ENCODE assay signal across 8 mouse cellular contexts in the genomic region with DNA sequence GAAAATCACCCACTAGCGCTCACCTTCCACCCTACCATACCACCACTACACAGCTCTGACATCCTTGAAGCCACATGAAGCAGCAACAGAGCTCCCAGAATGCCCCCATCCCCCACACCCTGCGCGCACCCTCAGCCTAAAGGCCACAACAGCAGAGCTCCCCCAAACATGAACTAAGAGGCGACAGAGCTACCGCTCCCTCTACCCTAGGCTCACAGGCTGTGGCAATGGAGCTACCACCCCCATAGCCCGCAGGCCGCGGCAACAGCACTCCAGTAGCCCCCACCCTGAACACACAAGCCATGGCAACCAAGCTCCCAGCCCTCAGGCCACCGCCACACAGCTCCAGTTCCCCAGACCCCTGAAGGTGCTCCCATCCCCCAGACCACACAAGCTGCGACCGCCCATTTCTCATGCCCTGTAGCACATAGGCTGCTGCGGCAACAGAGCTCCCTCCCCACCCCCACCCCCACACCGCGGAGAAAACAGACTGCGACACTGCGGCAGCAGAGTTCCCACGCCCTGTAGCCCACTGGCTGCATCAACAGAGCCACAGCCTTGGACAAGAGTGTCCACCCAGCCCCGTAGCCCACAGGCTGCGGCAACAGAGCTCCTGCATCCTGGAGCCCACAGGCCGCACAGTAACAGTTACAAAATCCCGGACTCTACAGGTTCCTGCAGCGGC. TPM values are rescaled to one million over a fixed set of nuclear protein-coding genes. Genes with fewer than 3 reads are reported as not detected.
DNase-seq lines count a peak whose midpoint lies in the region; ATAC-seq and TF ChIP-seq lines count a peak whose summit lies in the region.

No protein-coding gene starts in this region.

- no peaks in the 10 kb centered on the region for H3K27me3 ChIP-seq in intestine, embryonic 15.5 days (replicated peaks)
- no peaks in the 10 kb centered on the region for H3K27me3 ChIP-seq in midbrain, embryonic 11.5 days (ENCODE audit: control insufficient read depth, insufficient read depth, low read length)
- H3K27me3 ChIP-seq in testis, adult 2 months (ENCODE audit: control insufficient read depth, insufficient read depth, low read length): no peaks in the 10 kb centered on the region

- DNase-seq in layer of hippocampus, adult 11-12 months (ENCODE audit: low spot score): peak; percentile 26
- DNase-seq in layer of hippocampus, adult 9-10 months (ENCODE audit: low spot score): no peak
- DNase-seq in cerebellum, adult 9-10 months: peak; percentile 55
- peak; percentile 19 to 30 for DNase-seq in frontal cortex, adult 2 months (ENCODE audit: extremely low spot score in 1 of 2, low spot score in 1 of 2)
- DNase-seq in left cerebral cortex, postnatal 10 days (ENCODE audit: extremely low spot score in 1 of 2, low spot score in 2 of 2): peak; percentile 32 to 73
- peak; percentile 95 for DNase-seq in midbrain, embryonic 11.5 days (ENCODE audit: low spot score, missing footprints)

- peak overlapping the region; percentile 45 for H3K9ac ChIP-seq in intestine, embryonic 15.5 days
- H3K9ac ChIP-seq in midbrain, embryonic 11.5 days (ENCODE audit: low read length): peak overlapping the region; percentile 69

- ATAC-seq in intestine, embryonic 15.5 days: peak; percentile 73
- peak; percentile 94 for ATAC-seq in midbrain, embryonic 11.5 days (ENCODE audit: low FRiP score)

- no peak for TF ChIP-seq POLR2A in testis, adult 2 months (IDR thresholded peaks at IDR 0.05; ENCODE audit: control insufficient read depth, low read depth, low read length)

- H3K4me2 ChIP-seq in intestine, embryonic 15.5 days (replicated peaks): peak overlapping the region; percentile 73
- peak overlapping the region; percentile 45 for H3K4me2 ChIP-seq in midbrain, embryonic 11.5 days

- TF ChIP-seq CTCF in testis, adult 2 months (IDR thresholded peaks at IDR 0.05; ENCODE audit: control insufficient read depth, insufficient read depth, insufficient replicate concordance, low read depth, low read length): no peak

- intact Hi-C loops in left cerebral cortex, postnatal 10 days (cut with DNase I): loop anchor here (10.0 kb wide), 1 partner anchor 241 kb away; no protein-coding TSS in a partner anchor

- 0 out of 2 replicates have a peak overlapping the region, but pooled peaks have one; percentile 17 for H3K27ac ChIP-seq in intestine, embryonic 15.5 days
- H3K27ac ChIP-seq in midbrain, embryonic 11.5 days (ENCODE audit: low read depth, low read length): peak overlapping the region; percentile 71
- no peak overlapping the region for H3K27ac ChIP-seq in testis, adult 2 months (ENCODE audit: control insufficient read depth, insufficient read depth, low read depth, low read length)

- H3K4me1 ChIP-seq in intestine, embryonic 15.5 days (replicated peaks): no peaks in the 10 kb centered on the region
- no peaks in the 10 kb centered on the region for H3K4me1 ChIP-seq in midbrain, embryonic 11.5 days (ENCODE audit: control insufficient read depth, insufficient read depth, low read length)
- H3K4me1 ChIP-seq in testis, adult 2 months (ENCODE audit: control insufficient read depth, insufficient read depth, low read length): peaks cover 21% of the 10 kb centered on the region

- WGBS in intestine, embryonic 15.5 days: 50% methylated on average over 22 of the region's 22 CpGs
- WGBS in midbrain, embryonic 11.5 days: 45% methylated on average over 22 of the region's 22 CpGs

- peak overlapping the region; percentile 50 for H3K4me3 ChIP-seq in intestine, embryonic 15.5 days (replicated peaks)
- peak overlapping the region; percentile 57 for H3K4me3 ChIP-seq in midbrain, embryonic 11.5 days (ENCODE audit: low read depth, low read length)
- H3K4me3 ChIP-seq in testis, adult 2 months (ENCODE audit: control insufficient read depth, low read depth, low read length): peak overlapping the region; percentile 86

- no peaks in the 10 kb centered on the region for H3K9me3 ChIP-seq in intestine, embryonic 15.5 days
- no peaks in the 10 kb centered on the region; the same call in none of the 2 replicates for H3K9me3 ChIP-seq in midbrain, embryonic 11.5 days (ENCODE audit: control insufficient read depth, low read length)

- H3K36me3 ChIP-seq in intestine, embryonic 15.5 days: no peaks in the 10 kb centered on the region
- no peaks in the 10 kb centered on the region for H3K36me3 ChIP-seq in midbrain, embryonic 11.5 days (ENCODE audit: control insufficient read depth, insufficient read depth, low read length)
- H3K36me3 ChIP-seq in testis, adult 2 months (ENCODE audit: control insufficient read depth, insufficient read depth, low read length): no peaks in the 10 kb centered on the region

RNA-seq across cellular contexts. Expression of a gene that starts 0.8 kb away (rescaled TPM):
- polyA plus RNA-seq in frontal cortex, adult 2 months (2012; rRNA removed): not detected in 2 replicates
- 27.2 and 33.5 TPM in 2 replicates for polyA plus RNA-seq in intestine, embryonic 15.5 days (2015; fragmentation: Nextera tagmentation; extraction: Ambion mirVana)
- 1,000 to 10,000 TPM; 2,021 to 2,115 TPM for total RNA-seq in left cerebral cortex, postnatal 10 days (2021)
- polyA plus RNA-seq in midbrain, embryonic 11.5 days (2014; fragmentation: Nextera tagmentation; extraction: Ambion mirVana): 167 and 188 TPM in 2 replicates
- not detected in 2 replicates for polyA plus RNA-seq in testis, adult 2 months (2012; rRNA removed)

RNA-seq across cellular contexts. Expression of a gene that starts 0.8 kb away (rescaled TPM):
- polyA plus RNA-seq in frontal cortex, adult 2 months (2012; rRNA removed): 12.5 and 13.8 TPM in 2 replicates
- 0.35 and 0.49 TPM in 2 replicates for polyA plus RNA-seq in intestine, embryonic 15.5 days (2015; fragmentation: Nextera tagmentation; extraction: Ambion mirVana)
- 10 to 100 TPM; 86.9 to 91.1 TPM for total RNA-seq in left cerebral cortex, postnatal 10 days (2021)
- polyA plus RNA-seq in midbrain, embryonic 11.5 days (2014; fragmentation: Nextera tagmentation; extraction: Ambion mirVana): 1.6 and 2.2 TPM in 2 replicates
- 0.12 and 0.20 TPM in 2 replicates for polyA plus RNA-seq in testis, adult 2 months (2012; rRNA removed)

Comparison
In these comparisons a context has a peak if more than half of its experiments do, and no peak if none do; other contexts are left out.
1. RNA of a gene that starts 0.8 kb away (polyA plus RNA-seq): 167 to 188 TPM in midbrain, embryonic 11.5 days and 27.2 to 33.5 TPM in intestine, embryonic 15.5 days; not detected in frontal cortex, adult 2 months and not detected in testis, adult 2 months; every median in the first group is over 10 times any median in the second.
2. Peak in every context shown above with its lines, with median percentiles within 50 percentile points of each other: H3K4me3 ChIP-seq.